Mouse (Mus musculus): ENCODE results near the gene Luc7l.
A peak's percentile ranks its signal among the peaks of the same experiment; 100 is the strongest.

Luc7l gene

GRCm38 (mm10) chr17:26252539-26253251 is at the start of gene Luc7l:
Gene Luc7l (plus strand): TSS chr17:26252896.
- DNase-seq, result peak; percentile 98

DNA sequence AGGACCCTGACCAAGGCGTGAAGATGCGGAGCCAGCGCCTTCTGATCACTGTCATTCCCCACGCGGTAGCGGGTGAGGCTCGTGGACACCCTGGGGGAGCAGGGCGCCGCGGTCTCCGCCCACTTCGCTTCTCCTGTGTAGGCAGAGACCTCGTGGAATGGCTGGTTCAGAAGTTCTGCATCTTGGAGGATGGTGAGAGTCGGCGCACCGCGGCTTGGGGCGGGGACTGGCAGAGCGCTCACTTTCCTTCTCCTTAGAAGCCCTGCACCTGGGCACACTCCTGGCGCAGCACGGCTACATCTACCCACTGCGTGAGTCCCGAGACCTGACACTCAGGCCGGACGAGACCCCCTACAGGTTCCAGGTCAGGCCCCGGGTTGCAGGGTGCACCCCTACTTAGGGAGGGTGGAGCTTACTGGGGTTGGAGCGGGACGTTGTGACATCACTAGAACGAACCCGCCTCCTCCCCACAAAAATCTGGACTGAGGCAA is 49.3 kb upstream of the Luc7l start:
- peak; percentile 34 for DNase-seq

GRCm38 (mm10) chr17:26204766-26205165 is 47.9 kb upstream of the Luc7l start:
- DNase-seq, result peak; percentile 42

GRCm38 (mm10) chr17:26206392-26206791 is 46.3 kb upstream of the Luc7l start:
- no peak for DNase-seq

DNA sequence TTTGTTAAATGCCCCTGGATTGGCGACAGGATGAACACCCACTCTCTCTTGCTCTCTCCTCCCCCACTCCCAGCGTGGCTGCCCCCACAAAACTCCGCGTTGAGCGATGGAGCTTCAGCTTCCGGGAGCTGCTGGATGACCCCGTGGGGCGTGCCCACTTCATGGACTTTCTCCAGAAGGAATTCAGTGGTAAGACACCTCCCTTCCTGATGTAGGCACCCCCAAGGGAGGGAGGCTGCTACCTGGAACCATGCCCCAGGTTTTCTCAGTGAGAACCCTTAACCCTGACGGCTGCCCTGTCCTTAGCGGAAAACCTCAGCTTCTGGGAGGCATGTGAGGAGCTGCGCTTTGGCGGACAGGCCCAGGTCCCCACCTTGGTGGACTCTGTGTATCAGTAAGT is 45.0 kb upstream of the Luc7l start, which contains the start of gene Arhgdig:
Gene Arhgdig (minus strand): TSS at position 101 of the 400 bp plus-strand sequence.
- DNase-seq, result no peak

DNA sequence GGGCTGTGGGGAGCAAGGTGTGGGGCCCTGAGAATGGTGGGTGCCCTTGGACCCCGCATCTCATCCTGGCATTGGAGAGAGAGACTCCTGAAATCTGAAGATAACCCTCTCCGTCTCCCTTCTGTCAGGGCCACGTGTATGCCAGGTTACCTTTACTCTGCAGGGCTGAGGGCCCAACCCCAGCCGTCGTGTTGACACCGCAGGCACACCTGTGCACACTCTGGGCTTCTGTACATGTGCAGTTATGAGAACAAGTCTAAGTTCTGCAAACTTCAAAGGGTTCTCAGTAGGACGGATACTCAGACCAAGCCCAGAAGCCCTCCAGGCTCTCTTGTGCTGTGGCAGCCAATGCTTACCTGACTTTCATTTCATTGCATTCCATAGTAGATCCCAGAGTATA is 40.5 kb upstream of the Luc7l start:
- no peak for DNase-seq

DNA sequence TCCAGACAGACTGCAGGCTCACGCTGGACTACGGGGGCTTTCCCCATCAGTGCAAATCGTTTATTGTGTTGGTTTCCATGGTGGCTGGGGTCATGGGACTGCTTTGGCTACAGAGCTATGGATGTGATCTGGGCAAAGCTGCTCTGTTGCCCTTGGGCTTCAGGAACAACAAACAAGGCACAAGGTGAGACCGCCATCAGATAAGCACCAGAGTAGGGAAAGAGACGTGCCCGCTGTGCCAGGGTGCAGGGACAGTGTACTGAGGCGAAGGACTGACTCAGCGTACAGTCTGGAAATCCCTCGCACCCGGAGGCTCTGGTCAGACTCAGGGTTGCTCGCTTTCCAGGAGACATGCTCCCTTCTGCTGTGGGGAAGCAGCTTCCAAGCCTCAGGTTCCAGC is 40.0 kb upstream of the Luc7l start:
- no peak for DNase-seq

GRCm38 (mm10) chr17:26221508-26221907 is 31.2 kb upstream of the Luc7l start:
- DNase-seq, result no peak

DNA sequence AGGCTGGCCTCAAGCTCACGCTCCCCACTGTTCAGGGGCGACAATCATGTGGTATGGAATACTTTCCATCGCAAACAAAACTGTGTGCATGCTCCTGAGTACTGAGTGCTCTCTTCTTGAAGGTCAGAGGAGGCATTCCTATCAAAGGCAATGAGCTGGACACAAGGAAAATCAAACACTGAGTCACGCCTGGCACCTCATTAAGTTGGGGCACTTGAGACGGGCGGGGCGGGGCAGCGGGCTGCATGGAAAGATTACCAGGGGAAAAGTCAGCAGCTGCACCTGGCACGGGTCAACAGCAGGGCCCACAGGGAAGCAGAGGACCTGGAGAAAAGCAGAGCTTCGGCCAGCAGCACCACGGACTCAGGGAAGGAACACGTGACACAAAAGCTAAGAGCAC is 27.5 kb upstream of the Luc7l start:
- DNase-seq, result no peak

- no peak for DNase-seq
These were observed 22.9 kb upstream of the Luc7l start for GRCm38 (mm10) chr17:26229776-26230175.

DNA sequence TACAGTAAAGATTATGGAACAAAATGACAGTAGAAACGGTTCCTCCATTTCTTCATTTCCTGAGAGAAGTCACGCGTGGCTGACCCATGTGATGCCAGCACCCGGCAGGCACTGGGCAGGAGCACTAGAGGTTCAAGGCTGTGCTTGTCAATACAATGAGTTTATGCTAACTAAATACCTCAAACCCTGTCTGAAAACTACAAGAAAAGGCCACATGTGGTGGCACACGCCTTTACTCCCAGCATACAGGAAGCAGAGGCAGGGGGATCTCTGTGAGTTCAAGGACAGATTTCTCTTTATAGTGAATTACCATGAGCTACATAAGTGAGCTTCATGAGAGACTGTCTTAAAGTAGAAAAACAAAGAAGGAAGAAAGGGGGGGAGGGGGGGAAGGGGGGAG is 21.5 kb upstream of the Luc7l start:
- DNase-seq, result no peak

- DNase-seq, result peak; percentile 14
These were observed 19.8 kb upstream of the Luc7l start for GRCm38 (mm10) chr17:26232863-26233262.

DNA sequence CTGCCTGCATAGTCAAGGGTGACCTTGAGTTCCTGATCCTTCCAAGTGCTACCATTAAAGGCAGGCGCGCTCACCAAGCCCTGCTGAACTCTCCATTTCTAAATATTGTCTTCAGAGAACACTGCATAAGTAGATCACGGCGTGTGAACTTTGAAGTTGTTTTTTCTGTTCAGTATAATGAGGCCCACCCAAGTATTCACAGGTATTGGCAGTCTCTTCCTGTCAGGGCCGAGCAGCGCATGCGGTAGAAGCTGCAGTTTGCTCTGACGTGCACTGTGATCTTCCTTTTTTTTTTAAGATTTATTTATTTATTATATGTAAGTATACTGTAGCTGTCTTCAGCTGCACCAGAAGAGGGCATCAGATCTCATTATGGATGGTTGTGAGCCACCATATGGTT is 18.3 kb upstream of the Luc7l start:
- DNase-seq, result no peak

- peak; percentile 72 for DNase-seq
These were observed 17.4 kb upstream of the Luc7l start for GRCm38 (mm10) chr17:26235077-26235815.

DNA sequence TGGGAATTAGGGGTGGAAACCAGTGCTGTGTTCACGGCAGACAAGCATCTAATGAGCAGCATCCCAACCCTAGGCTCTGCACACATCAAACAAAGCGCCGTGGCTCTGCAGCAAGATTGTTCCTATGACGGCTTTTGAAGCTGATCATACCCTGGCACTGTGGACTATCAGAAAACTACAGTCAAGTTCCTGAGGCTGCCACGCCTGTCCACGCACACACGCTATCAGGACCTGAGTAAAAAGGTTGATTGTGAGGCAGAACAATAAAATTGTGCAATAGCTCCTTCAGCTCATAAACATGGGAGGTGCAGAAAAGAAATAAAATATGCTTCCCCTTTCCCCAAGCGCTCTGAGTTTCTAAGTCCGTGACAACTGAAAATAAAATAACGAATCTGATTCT is 15.0 kb upstream of the Luc7l start:
- DNase-seq, result no peak

DNA sequence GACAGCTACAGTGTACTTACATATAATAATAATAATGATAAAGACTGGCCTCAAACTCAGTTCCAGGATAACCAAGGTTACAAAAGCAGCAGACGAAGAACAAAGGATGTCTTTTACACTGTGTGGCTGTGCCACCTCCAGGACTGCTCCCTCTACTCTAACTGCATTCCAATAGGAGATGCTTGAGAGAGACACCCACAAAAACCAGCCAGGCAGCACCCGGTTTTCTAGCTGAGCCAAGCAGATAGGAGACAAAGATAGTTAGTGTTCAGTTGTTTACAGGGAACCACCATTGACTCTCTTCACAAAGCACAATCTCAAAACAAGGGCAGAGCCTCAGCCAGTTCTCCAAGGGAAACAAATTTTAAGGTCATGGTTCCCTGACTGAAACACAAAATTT is 13.1 kb upstream of the Luc7l start:
- no peak for DNase-seq

GRCm38 (mm10) chr17:26240120-26240790 is 12.4 kb upstream of the Luc7l start:
- DNase-seq, result no peak

DNA sequence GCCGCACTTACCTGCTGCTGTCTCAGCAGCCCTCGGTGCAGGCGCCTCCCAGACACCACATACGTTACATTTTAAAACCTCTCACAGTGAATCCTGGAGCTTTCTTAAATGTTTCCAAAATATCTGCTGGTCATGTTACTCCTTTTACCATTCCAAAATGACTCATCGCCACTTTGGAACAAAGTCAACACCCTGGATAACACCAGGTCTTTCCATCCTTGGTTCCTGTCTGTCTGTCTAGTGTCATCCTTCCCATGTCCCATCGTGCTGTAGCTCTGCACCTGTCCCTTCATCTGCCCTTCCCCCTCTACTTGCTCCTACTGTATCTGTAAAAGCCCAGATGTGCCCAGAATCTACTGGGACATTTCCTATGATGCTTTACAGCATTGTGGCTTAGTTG is 11.7 kb upstream of the Luc7l start:
- no peak for DNase-seq

GRCm38 (mm10) chr17:26243471-26244100 is 9.1 kb upstream of the Luc7l start:
- no peak for DNase-seq

GRCm38 (mm10) chr17:26244101-26244841 is 8.4 kb upstream of the Luc7l start, which contains the start of gene Fam234a:
Gene Fam234a (minus strand): TSS chr17:26244242.
- DNase-seq, result peak; percentile 99

DNA sequence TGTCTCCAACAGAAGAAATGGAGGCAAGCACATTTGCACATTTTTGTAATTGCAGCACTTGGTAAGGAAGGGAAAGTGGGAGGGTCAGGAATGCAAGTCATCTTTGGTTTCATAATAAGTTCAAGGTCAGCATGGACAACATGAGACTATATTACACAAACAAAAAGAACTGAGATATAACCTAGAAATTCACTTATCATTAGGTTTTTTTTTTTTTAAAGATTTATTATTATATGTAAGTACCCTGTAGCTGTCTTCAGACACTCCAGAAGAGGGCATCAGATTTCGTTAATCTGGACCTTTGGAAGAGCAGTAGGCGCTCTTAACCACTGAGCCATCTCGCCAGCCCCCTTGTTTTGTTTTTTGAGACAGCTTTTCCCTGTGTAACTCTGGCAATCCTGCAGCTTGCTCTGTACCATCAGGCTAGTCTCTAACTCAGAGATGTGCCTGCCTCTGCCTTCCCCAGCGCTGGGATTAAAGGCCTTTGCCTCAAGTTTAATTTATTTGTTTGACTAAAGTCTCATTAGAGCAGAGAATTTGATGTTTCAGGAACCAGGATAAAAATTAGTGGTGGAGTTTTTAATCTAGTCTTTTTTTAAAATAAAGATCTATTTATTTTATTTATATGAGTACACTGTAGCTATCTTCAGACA is 684 bp upstream of the Luc7l start:
- DNase-seq, result no peak

- DNase-seq, result no peak
These were observed 703 bp downstream of the Luc7l start for GRCm38 (mm10) chr17:26253399-26253798.
